Comparison of ENCODE assay signal across 19 mouse cellular contexts in genomic region chr17:64991262-64991661, GRCm38 (mm10).
"Had no signal": no experiment of that assay in that cellular context is flagged by ENCODE, and none has a peak within 500 bp of the region (broad histone marks: within the 10 kb centered on the region; RNA-seq: fewer than 3 reads in every experiment).

No protein-coding gene starts in this region.

- H3K4me2 ChIP-seq: lung, embryonic 14.5 days; midbrain, embryonic 11.5 days; midbrain, embryonic 13.5 days; midbrain, embryonic 15.5 days; neural tube, embryonic 13.5 days; neural tube, embryonic 15.5 days had no signal

- H3K27me3 ChIP-seq: megakaryocyte, embryonic 14.5 days; midbrain, embryonic 13.5 days; midbrain, embryonic 15.5 days; neural tube, embryonic 13.5 days; neural tube, embryonic 15.5 days had no signal

- H3K4me1 ChIP-seq: megakaryocyte, embryonic 14.5 days; midbrain, embryonic 13.5 days; midbrain, embryonic 15.5 days; neural tube, embryonic 13.5 days; neural tube, embryonic 15.5 days had no signal

- H3K36me3 ChIP-seq: midbrain, embryonic 13.5 days; midbrain, embryonic 15.5 days; neural tube, embryonic 13.5 days; neural tube, embryonic 15.5 days had no signal

- H3K27ac ChIP-seq: macrophage; midbrain, embryonic 13.5 days; midbrain, embryonic 15.5 days; neural tube, embryonic 13.5 days; neural tube, embryonic 15.5 days had no signal

- H3K4me3 ChIP-seq: megakaryocyte, embryonic 14.5 days; midbrain, embryonic 13.5 days; midbrain, embryonic 15.5 days; neural tube, embryonic 13.5 days; neural tube, embryonic 15.5 days had no signal

- H3K9me3 ChIP-seq: midbrain, embryonic 13.5 days; midbrain, embryonic 15.5 days; neural tube, embryonic 13.5 days; neural tube, embryonic 15.5 days had no signal

- ATAC-seq: midbrain, embryonic 13.5 days; midbrain, embryonic 15.5 days had no signal

- DNase-seq: lung, adult 18-20 months; lung, embryonic 14.5 days; lung, postnatal 10 days; lung, postnatal 36 days; retina, postnatal 1 day; right cerebral cortex, adult 18-20 months; right cerebral cortex, postnatal 25 days; right cerebral cortex, postnatal 4 days; spleen, adult 18-20 months; thymus, adult 18-20 months; thymus, postnatal 14 days; thymus, postnatal 36 days had no signal

- H3K9ac ChIP-seq: lung, embryonic 14.5 days; midbrain, embryonic 13.5 days; midbrain, embryonic 15.5 days; neural tube, embryonic 13.5 days; neural tube, embryonic 15.5 days had no signal
